Mouse (Mus musculus): ENCODE measurements around the gene Zfp639.

The Zfp639 gene

DNA sequence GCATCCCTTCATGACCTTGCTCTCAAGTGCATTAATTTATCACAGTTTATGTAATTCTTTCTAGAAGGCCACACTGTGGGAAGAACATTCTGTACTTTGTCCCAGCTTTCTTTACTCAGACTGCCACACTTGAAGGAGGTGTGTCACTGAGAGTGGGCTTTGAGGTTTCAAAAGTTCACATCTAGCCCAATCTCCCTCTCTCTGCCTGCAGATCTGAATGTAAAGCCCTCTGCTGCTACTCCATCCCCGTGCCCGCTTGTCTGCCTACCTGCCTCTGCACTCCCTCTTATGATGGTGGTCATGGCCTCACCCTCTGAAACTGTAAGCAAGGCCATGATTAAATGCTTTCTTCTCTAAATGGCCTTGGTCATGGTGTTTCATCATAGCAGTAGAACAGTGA is 9.7 kb upstream of the Zfp639 start:
- in situ Hi-C loops (cut with MboI, MseI) = loop anchor here (25.0 kb wide), 1 partner anchor 1913 kb away; the partner anchor contains the start of gene Actrt3

DNA sequence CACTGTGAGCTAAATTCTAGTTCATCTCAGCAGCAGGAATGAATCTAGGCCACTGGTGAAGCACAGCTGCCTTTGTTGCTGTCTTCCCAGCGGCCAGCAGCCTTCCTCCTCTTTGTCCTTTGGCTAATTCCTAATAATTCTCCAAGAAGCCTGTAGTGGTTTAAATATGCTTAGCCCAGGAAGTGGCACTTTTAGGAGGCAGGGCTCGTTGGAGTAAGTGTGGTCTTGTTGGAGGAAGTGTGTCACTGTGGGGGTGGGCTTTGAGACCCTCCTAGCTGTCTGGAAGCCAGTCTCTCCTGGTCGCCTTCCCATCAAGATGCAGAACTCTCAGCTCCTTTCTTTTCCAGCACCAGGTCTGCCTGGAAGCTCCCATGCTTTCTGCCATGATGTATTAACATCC is 4.2 kb upstream of the Zfp639 start:
- in situ Hi-C loops (cut with MboI, MseI) = loop anchor here (5.0 to 25.0 kb wide), 3 partner anchors 119 to 1919 kb away; partner anchors contain the start of gene Actrt3

DNA sequence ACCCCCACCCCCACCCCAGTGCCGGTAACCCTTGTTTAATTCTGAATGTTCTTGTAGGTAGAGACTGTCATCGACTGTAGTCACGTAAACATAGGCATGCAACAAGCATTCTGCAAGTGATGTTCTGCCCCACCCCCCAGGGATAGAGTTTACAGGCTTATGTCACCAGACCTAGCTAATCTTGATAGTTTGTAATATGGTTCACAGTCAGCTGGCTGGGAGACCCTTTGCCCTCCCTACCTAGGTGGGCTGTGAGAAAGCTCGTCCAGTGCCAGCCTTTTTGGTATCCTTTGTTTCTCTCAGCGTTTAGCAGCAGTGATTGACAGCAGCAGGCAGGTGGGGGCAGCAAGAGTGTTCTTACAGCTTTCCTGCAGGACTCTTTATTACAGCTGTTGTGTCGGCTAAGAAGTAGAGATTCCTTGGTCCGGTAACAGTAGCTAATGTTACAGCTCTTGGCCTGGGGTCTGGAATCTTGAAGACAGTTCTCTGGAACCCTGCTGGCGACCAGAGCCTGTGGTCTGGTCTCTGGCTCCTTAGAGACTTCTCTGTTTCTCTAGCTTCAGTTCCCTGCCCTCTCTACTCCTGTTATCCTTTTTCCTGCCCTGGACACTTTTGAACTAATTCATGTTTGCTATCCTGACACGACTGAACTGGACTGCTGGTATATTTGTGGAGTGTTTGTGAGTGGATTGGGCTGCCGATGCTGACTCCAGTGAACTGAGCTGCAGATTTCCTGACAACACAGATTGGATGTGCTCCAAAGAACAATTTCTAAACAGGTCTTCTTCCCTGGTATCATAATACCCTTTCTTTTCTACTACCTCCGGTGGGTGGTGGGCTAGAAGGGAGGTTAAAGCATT is 3.5 kb upstream of the Zfp639 start:
- in situ Hi-C loops (cut with MboI, MseI) = loop anchor here (5.0 to 25.0 kb wide), 3 partner anchors 119 to 1919 kb away; partner anchors contain the start of gene Actrt3

DNA sequence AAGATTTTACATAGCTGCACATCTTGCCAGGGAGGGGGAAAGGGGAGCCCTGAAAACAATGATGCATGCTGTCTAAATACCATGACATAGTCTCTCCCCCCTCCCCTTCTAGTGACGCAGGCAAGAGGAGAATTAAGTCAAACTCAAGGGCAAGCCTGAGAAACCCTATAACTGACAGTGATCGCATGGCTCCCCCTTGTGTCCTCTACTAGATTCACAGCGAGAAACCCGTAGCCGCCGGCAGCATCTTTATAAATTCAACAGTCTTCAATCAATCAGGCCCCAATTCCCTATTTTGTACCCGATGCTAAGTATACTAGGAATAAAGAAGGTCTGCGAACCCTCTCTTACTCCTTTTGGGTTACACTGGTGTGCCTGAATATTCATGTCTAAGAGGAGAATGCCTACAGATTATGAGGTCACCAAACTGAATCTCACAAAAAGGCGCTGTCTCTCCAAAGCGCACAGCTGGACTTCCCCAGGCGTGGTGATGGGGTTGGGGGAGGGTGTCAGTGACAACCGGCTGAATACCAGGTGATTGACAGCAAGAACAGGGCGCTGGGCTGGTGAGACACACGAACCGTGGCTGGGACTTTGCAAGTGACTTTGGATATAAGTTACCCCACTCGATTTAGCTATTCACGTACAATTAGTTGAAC is 1.3 kb upstream of the Zfp639 start:
- in situ Hi-C loops (cut with MboI, MseI) = loop anchor here (5.0 to 25.0 kb wide), 3 partner anchors 121 to 1921 kb away; partner anchors contain the start of gene Actrt3

DNA sequence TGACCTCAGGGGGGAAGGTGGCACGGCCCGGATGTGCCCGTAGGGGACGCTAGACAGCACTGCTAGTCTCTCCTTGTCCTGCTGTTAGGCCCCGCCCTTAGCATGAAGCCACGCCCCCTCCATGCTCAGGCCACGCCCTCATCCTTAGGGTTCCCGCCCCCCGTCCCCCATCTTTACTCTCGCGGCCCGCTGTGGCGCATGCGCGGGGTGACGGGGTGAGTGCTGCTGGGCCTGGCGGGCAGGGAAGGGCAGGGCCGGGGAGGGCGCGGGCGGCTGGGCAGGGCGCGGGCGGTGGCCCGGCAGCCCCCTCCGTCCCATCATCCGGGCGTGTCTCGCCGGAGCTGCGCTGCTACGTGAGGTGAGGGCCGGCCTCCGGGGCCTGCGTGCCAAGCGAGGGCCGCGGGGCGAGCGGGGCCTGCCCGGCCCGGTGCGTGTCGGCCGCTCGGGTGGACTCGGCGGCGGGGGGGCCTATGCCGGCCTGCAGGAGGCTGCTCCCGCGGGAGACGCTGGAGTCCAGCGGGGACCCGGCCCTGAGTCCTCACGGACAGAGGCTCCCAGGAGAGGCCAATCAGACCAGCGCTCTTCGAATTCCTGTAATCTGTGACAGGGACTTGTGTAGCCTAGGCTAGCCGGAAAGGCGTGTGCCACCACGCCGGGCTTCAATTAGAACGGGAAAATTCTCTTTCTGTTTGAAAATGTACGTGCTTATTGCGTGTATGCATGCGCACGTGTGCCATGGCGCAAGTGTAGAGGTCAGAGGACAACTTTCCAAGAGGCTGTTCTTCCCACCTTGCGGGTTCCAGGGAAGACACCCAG is 524 bp downstream of the Zfp639 start:
- in situ Hi-C loops (cut with MboI, MseI) = loop anchor here (25.0 kb wide), 1 partner anchor 1923 kb away; the partner anchor contains the start of gene Actrt3

DNA sequence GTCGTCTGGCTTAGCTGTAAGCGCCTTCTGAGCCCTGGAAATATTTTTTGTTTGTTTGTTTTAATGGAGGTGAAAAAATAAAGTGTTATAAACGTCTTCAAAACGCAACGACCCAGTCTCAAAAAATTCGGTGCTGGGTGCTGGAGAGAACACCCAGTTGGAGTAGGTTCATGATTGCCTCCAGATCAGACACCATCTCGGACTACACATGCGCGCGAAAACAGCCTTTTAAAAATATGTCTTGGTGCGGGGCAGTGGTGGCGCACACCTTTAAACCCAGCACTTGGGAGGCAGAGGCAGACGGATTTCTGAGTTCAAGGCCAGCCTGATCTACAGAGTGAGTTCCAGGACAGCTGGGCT is 1.1 kb downstream of the Zfp639 start:
- in situ Hi-C loops (cut with MboI, MseI) = loop anchor here (25.0 kb wide), 1 partner anchor 1924 kb away; the partner anchor contains the start of gene Actrt3

DNA sequence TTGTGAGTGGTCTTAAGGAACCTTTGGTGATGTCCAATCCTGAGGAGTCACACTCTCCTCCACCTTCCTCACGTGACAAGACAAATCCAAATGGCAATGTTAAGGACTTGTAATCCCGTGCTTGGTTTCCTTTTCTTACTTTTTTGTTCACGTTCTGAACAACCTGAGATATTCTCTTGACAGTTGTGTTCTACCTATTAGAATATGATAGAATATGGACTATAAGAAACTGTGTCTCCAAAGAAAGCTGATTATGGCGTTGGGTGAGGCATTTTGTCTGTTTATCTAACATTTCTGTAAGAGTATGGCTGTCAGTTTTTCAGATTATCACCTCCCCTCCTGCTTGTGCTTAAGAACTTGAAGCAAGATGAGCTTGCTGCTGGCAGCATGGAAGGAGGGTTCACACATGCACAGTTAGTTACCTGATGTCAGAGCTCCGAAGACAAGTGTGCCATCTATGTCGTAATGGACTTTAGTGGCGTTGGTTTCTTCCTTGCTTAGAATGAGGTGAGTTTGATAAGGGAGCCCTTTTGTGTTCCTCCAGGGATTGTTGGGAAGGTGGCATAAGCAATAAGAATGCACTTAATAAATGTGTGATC is 2.7 kb downstream of the Zfp639 start:
- in situ Hi-C loops (cut with MboI, MseI) = loop anchor here (25.0 kb wide), 1 partner anchor 1925 kb away; the partner anchor contains the start of gene Actrt3

DNA sequence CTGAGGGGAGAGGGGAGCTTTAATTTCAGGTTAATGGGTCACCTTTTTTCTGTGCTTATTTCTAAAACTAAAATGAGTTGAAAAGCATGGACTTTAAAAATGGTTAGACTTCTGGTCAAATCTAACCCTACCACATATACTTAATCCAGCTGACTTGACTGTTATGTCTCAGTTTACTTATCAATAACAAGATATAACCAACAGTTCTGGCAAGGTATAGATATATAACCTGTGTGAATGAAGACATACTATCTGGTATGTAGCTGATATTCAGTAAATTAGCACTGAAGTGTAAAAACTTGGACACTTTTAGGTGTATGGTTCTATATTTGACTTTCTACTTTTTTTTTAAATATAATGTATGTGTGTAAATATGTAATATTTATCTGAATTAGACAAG is 3.5 kb downstream of the Zfp639 start:
- in situ Hi-C loops (cut with MboI, MseI) = loop anchor here (25.0 kb wide), 1 partner anchor 1926 kb away; the partner anchor contains the start of gene Actrt3

DNA sequence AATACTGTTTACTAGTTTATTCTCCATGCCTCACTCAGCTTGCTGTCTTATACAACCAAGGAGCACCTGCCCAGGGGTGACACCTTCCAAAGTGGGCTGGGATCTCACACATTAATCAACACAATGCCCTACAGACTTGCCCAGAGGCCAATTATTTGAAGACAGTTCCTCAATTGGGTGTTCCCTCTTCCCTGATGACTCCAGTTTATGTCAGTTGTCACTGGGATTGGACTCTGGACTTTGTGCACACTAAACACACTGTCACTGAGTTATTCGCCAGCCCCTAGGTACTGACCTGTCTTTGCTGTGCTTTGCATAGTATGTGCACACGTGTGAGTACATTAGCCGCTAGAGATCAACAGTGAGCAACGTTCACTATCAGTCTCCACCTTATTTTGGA is 17.1 kb downstream of the Zfp639 start:
- in situ Hi-C loops (cut with MboI, MseI) = loop anchor here (10.0 kb wide), 1 partner anchor 178 kb away; the partner anchor contains the start of gene Actl6a

DNA sequence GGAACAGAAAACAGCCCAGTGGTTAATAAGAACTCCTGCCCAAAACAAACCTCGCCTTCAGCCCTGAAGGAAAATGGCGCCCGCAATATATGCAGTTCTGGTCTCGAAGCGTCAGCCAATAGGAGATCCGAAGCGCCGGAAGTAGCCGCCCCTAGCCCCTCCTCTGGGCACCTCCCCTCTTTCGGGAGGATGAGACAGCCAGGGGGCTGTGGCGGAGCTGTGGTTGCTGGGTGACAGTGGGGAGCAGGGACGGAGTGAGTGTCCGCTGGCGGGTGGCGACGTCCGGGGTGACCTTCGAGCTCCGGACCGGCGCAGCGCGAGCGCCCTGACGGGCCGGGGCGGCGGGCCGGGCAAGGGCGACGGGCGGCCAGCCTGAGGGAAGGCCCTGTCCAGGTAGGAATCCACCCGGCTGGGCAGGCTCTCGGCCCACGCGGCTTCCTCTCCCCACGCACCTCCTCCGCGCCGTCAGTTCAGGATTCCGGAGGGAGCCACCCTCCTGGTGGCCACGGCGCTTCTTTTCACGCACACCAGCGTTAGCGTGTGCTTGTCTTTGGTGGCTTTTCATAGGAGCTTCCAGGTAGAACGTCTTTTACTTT is 19.3 kb downstream of the Zfp639 start, which contains the start of gene Mfn1:
Gene Mfn1, plus strand, starts transcription at position 163 of the 596 bp plus-strand sequence.
- in situ Hi-C loops (cut with MboI, MseI) = loop anchor here (10.0 kb wide), 1 partner anchor 175 kb away; the partner anchor contains the start of gene Actl6a

DNA sequence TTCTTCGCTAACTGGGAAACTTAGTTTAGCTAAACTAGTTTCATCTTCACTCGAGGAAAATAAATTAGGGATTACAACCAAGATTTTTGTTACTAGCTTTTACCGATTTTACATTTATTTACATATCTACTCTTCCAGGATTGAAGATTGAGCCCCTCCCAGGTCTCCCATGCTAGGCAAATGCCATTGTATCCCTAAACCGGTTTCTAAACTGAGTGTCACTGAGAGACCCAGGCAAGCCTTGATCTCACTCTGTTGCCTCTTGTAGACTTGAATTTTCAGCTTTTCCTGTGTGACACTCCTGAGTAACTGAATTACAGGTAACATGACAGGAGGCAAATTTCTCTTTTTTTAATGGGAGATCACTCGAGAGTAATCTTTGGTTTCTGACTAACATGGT is 20.0 kb downstream of the Zfp639 start:
- in situ Hi-C loops (cut with MboI, MseI) = loop anchor here (5.0 kb wide), 1 partner anchor 197 kb away; no protein-coding TSS in a partner anchor

DNA sequence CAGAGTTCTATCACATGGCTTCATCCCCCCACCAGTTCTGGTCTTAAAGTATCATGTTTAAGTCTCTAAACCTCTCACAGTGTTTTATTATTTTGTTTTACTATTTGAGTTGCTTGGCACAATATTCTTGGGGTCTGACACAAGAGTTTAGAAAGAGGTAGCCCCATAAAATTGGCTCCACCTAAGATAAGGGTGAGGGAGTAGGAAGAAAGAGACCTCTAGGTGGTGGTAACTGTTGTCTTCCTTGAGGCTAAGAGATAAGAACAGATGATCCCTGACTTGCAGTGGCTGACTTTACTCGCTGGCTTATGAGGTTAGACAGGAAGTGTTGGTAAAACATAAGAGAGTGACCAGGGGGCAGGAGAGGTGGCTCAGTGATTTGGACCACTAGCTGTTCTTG is 25.6 kb downstream of the Zfp639 start:
- in situ Hi-C loops (cut with MboI, MseI) = no loop called here

DNA sequence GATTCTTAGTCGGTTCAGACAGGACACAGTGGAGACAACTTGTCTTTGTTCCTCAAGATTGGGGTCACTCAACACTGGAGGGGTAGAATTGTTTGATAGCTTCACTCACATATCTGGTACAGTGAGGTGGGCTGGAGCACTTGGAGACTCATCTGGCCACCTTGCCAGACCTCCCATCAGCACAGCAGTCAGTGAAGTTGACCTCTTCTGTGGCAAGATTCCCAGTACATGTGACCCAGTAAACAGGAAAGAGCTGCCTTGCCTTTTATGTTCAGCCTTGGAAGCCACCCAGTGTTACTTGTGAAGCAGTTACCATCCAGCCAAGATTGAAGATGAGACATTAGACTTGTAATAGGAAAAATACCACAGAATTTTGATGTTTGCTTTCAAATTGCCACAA is 27.5 kb downstream of the Zfp639 start:
- in situ Hi-C loops (cut with MboI, MseI) = no loop called here

DNA sequence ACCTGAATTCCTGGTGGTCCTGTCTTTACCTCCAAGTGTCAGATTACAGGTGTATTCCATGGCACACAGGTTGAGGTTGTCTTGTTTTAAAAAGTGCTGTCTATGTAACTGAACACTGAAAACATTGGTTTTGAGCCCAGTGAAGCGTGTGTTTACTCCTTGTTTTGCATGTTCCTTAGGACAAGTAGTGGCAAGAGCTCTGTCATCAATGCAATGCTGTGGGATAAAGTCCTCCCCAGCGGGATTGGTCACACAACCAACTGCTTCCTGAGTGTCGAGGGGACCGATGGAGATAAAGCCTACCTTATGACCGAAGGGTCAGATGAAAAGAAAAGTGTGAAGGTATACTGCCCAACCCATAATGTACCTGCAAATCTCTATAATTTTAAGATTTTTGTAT is 28.0 kb downstream of the Zfp639 start:
- in situ Hi-C loops (cut with MboI, MseI) = no loop called here

DNA sequence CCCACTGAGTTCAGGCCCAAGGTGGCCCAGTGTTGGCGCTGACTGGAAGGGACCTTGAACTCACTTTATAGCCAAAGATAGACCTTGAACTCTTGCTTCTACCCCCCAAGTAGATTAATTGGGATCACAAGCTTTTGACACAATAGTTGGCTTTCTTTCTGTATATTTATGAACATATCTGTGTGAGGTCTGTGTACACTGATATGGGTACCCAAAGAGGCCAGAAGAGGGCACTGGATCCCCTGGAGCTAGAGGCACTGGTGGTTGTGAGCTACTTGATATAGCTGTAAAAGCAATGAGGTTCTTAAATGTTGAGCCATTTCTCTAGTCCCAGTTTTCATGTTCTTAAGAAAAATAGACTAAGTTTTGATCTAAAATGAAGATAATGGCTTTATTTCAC is 43.0 kb downstream of the Zfp639 start:
- in situ Hi-C loops (cut with MboI, MseI) = no loop called here

DNA sequence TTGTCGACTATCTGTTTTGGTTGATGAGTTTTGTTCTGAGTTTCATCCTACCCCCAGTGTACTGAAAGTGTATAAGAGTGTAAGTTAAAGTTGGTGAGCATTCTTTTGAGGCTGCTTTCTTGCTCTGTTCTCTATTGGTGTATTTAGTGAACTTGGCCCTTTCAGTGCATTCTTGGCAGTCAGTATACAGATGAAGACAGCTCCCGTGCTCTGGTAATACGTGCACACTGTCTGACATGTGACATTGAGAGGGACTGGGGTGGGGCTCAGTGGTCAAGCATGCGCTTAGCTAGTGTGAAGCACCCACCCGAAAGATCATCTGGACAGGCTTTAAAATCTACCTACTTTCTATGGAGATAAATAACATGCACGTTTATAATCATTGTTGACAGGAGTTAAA is 53.3 kb downstream of the Zfp639 start:
- in situ Hi-C loops (cut with MboI, MseI) = no loop called here

All from regulatory T cell (primary cell).